ENCODE assay signal across 9 mouse cellular contexts in genomic region chr8:84847684-84848435, GRCm38 (mm10). TPM values are rescaled to one million over a fixed set of nuclear protein-coding genes. Genes with fewer than 3 reads are reported as not detected.
DNase-seq lines count a peak whose midpoint lies in the region; ATAC-seq and TF ChIP-seq lines count a peak whose summit lies in the region.
"Had no signal": no experiment of that assay in that cellular context is flagged by ENCODE, and none has a peak within 500 bp of the region (broad histone marks: within the 10 kb centered on the region; RNA-seq: fewer than 3 reads in every experiment).

No protein-coding gene starts in this region.

- peaks cover 15% of the 10 kb centered on the region; the same call in 1 of the 2 replicates for H3K4me1 ChIP-seq in embryonic facial prominence, embryonic 14.5 days (ENCODE audit: control insufficient read depth, insufficient read depth, low read length)
- H3K4me1 ChIP-seq in limb, embryonic 14.5 days (ENCODE audit: control insufficient read depth, insufficient read depth, low read length): peaks cover 20% of the 10 kb centered on the region; the same call in 1 of the 2 replicates
- peaks cover 36% of the 10 kb centered on the region for H3K4me1 ChIP-seq in neural tube, embryonic 13.5 days (replicated peaks)

- peak overlapping the region; percentile 71 for H3K4me3 ChIP-seq in embryonic facial prominence, embryonic 14.5 days (ENCODE audit: low read depth, low read length)
- H3K4me3 ChIP-seq in limb, embryonic 14.5 days (replicated peaks; ENCODE audit: low read length): peak overlapping the region; percentile 79
- H3K4me3 ChIP-seq in neural tube, embryonic 13.5 days: peak overlapping the region; percentile 92

- no peak for TF ChIP-seq POLR2A in limb, embryonic 14.5 days (IDR thresholded peaks at IDR 0.05; ENCODE audit: borderline replicate concordance, extremely low read depth, insufficient read depth, insufficient read length)

- H3K9me3 ChIP-seq in embryonic facial prominence, embryonic 14.5 days (ENCODE audit: control insufficient read depth, low read length): no peaks in the 10 kb centered on the region
- no peaks in the 10 kb centered on the region for H3K9me3 ChIP-seq in limb, embryonic 14.5 days (ENCODE audit: control insufficient read depth, low read length)
- H3K9me3 ChIP-seq in neural tube, embryonic 13.5 days: no peaks in the 10 kb centered on the region

- H3K36me3 ChIP-seq in embryonic facial prominence, embryonic 14.5 days (ENCODE audit: control insufficient read depth, insufficient read depth, low read length): peaks cover 31% of the 10 kb centered on the region
- peaks cover 29% of the 10 kb centered on the region for H3K36me3 ChIP-seq in limb, embryonic 14.5 days (ENCODE audit: control insufficient read depth, insufficient read depth, low read length)
- peaks cover 26% of the 10 kb centered on the region for H3K36me3 ChIP-seq in neural tube, embryonic 13.5 days

- peak overlapping the region; percentile 73 for H3K9ac ChIP-seq in embryonic facial prominence, embryonic 14.5 days (ENCODE audit: low read depth, low read length)
- peak overlapping the region; percentile 63 for H3K9ac ChIP-seq in limb, embryonic 14.5 days (ENCODE audit: low read depth, low read length, severe bottlenecking)
- peak overlapping the region; percentile 79 for H3K9ac ChIP-seq in neural tube, embryonic 13.5 days

- WGBS in embryonic facial prominence, embryonic 14.5 days: 43% methylated on average over 6 of the region's 6 CpGs
- WGBS in limb, embryonic 14.5 days: 41% methylated on average over 6 of the region's 6 CpGs
- 35% methylated on average over 6 of the region's 6 CpGs for WGBS in neural tube, embryonic 13.5 days

- intact Hi-C loops in gastrocnemius, postnatal 14 days (cut with DNase I; ENCODE audit: low total_unique reads): no loop called here

- no peak for ATAC-seq in embryonic facial prominence, embryonic 14.5 days (ENCODE audit: low read depth)
- ATAC-seq in limb, embryonic 14.5 days (ENCODE audit: low FRiP score, low read depth): no peak
- ATAC-seq in neural tube, embryonic 13.5 days (ENCODE audit: low read depth): no peak

- peak; percentile 36 to 45 for DNase-seq in cerebellum, postnatal 10 days
- DNase-seq in cerebellum, adult 18-20 months: no peak
- DNase-seq in 416B (ENCODE audit: low read depth): peak; percentile 99
- DNase-seq in embryonic facial prominence, embryonic 14.5 days (ENCODE audit: low spot score): no peak
- DNase-seq in limb, embryonic 14.5 days (ENCODE audit: low spot score): no peak
- no peak for DNase-seq in gastrocnemius, postnatal 14 days
- DNase-seq in right cerebral cortex, adult 2 months (ENCODE audit: low spot score in 2 of 2): no peak

- H3K27me3 ChIP-seq in embryonic facial prominence, embryonic 14.5 days (replicated peaks; ENCODE audit: control insufficient read depth, insufficient read depth, low read length): no peaks in the 10 kb centered on the region
- H3K27me3 ChIP-seq in limb, embryonic 14.5 days (ENCODE audit: control insufficient read depth, insufficient read depth, low read length): no peaks in the 10 kb centered on the region
- no peaks in the 10 kb centered on the region for H3K27me3 ChIP-seq in neural tube, embryonic 13.5 days
- H3K27me3 ChIP-seq: Patski had no signal

- H3K27ac ChIP-seq in embryonic facial prominence, embryonic 14.5 days (replicated peaks; ENCODE audit: low read depth, low read length): peak overlapping the region; percentile 74
- H3K27ac ChIP-seq in limb, embryonic 14.5 days (replicated peaks; ENCODE audit: low read depth, low read length): peak overlapping the region; percentile 76
- H3K27ac ChIP-seq in neural tube, embryonic 13.5 days (replicated peaks): peak overlapping the region; percentile 87

- H3K4me2 ChIP-seq in embryonic facial prominence, embryonic 14.5 days (ENCODE audit: low read depth, low read length): peak overlapping the region; percentile 58
- H3K4me2 ChIP-seq in limb, embryonic 14.5 days (replicated peaks; ENCODE audit: low read depth, low read length, severe bottlenecking): peak overlapping the region; percentile 74
- peak overlapping the region; percentile 74 for H3K4me2 ChIP-seq in neural tube, embryonic 13.5 days

RNA-seq across cellular contexts. Expression of gene Calr, which starts 1.1 kb away (rescaled TPM):
- polyA plus RNA-seq in embryonic facial prominence, embryonic 14.5 days (2014; fragmentation: Nextera tagmentation; extraction: Ambion mirVana): 805 and 891 TPM in 2 replicates
- polyA plus RNA-seq in limb, embryonic 14.5 days (2012; rRNA removed): 575 and 831 TPM in 2 replicates
- 802 and 827 TPM in 2 replicates for polyA plus RNA-seq in limb, embryonic 14.5 days (2014; fragmentation: Nextera tagmentation; extraction: Ambion mirVana)
- polyA plus RNA-seq in neural tube, embryonic 13.5 days (2015; fragmentation: Nextera tagmentation; extraction: Ambion mirVana): 766 and 971 TPM in 2 replicates
- 100 to 1,000 TPM; 197 to 229 TPM for total RNA-seq in gastrocnemius, postnatal 14 days (2021)

RNA-seq across cellular contexts. Expression of gene Rad23a, which starts 7.4 kb away (rescaled TPM):
- polyA plus RNA-seq in embryonic facial prominence, embryonic 14.5 days (2014; fragmentation: Nextera tagmentation; extraction: Ambion mirVana): 109 and 111 TPM in 2 replicates
- 82.0 and 82.4 TPM in 2 replicates for polyA plus RNA-seq in limb, embryonic 14.5 days (2012; rRNA removed)
- 104 and 109 TPM in 2 replicates for polyA plus RNA-seq in limb, embryonic 14.5 days (2014; fragmentation: Nextera tagmentation; extraction: Ambion mirVana)
- 69.9 and 74.2 TPM in 2 replicates for polyA plus RNA-seq in neural tube, embryonic 13.5 days (2015; fragmentation: Nextera tagmentation; extraction: Ambion mirVana)
- total RNA-seq in gastrocnemius, postnatal 14 days (2021): 100 to 1,000 TPM; 122 to 124 TPM

RNA-seq across cellular contexts. Expression of gene Farsa, which starts 8.9 kb away (rescaled TPM):
- polyA plus RNA-seq in embryonic facial prominence, embryonic 14.5 days (2014; fragmentation: Nextera tagmentation; extraction: Ambion mirVana): 67.1 and 76.5 TPM in 2 replicates
- 105 and 123 TPM in 2 replicates for polyA plus RNA-seq in limb, embryonic 14.5 days (2012; rRNA removed)
- polyA plus RNA-seq in limb, embryonic 14.5 days (2014; fragmentation: Nextera tagmentation; extraction: Ambion mirVana): 78.4 and 81.2 TPM in 2 replicates
- polyA plus RNA-seq in neural tube, embryonic 13.5 days (2015; fragmentation: Nextera tagmentation; extraction: Ambion mirVana): 102 and 104 TPM in 2 replicates
- 10 to 100 TPM; 24.8 to 25.5 TPM for total RNA-seq in gastrocnemius, postnatal 14 days (2021)

RNA-seq across cellular contexts. Expression of gene Gadd45gip1, which starts 16.5 kb away (rescaled TPM):
- polyA plus RNA-seq in embryonic facial prominence, embryonic 14.5 days (2014; fragmentation: Nextera tagmentation; extraction: Ambion mirVana): 41.3 and 41.5 TPM in 2 replicates
- 39.8 and 45.6 TPM in 2 replicates for polyA plus RNA-seq in limb, embryonic 14.5 days (2012; rRNA removed)
- 43.2 and 44.9 TPM in 2 replicates for polyA plus RNA-seq in limb, embryonic 14.5 days (2014; fragmentation: Nextera tagmentation; extraction: Ambion mirVana)
- polyA plus RNA-seq in neural tube, embryonic 13.5 days (2015; fragmentation: Nextera tagmentation; extraction: Ambion mirVana): 35.1 and 39.8 TPM in 2 replicates
- 10 to 100 TPM; 28.4 to 28.8 TPM for total RNA-seq in gastrocnemius, postnatal 14 days (2021)

RNA-seq across cellular contexts. Expression of gene Syce2, which starts 24.1 kb away (rescaled TPM):
- polyA plus RNA-seq in embryonic facial prominence, embryonic 14.5 days (2014; fragmentation: Nextera tagmentation; extraction: Ambion mirVana): 68.5 and 71.8 TPM in 2 replicates
- 30.5 and 36.9 TPM in 2 replicates for polyA plus RNA-seq in limb, embryonic 14.5 days (2012; rRNA removed)
- polyA plus RNA-seq in limb, embryonic 14.5 days (2014; fragmentation: Nextera tagmentation; extraction: Ambion mirVana): 75.3 and 78.4 TPM in 2 replicates
- polyA plus RNA-seq in neural tube, embryonic 13.5 days (2015; fragmentation: Nextera tagmentation; extraction: Ambion mirVana): 16.4 and 16.6 TPM in 2 replicates
- 1 to 10 TPM; 2.1 to 2.6 TPM for total RNA-seq in gastrocnemius, postnatal 14 days (2021)

Comparison
In these comparisons a context has a peak if more than half of its experiments do, and no peak if none do; other contexts are left out.
1. DNase-seq: peak in cerebellum, postnatal 10 days (2 of 2) and 416B (single experiment); none in cerebellum, adult 18-20 months (0 of 2), embryonic facial prominence, embryonic 14.5 days (single experiment), limb, embryonic 14.5 days (single experiment), gastrocnemius, postnatal 14 days (single experiment) and right cerebral cortex, adult 2 months (0 of 2).
2. Peak in every context shown above with its lines, with median percentiles within 50 percentile points of each other: H3K27ac ChIP-seq, H3K4me2 ChIP-seq, H3K4me3 ChIP-seq and H3K9ac ChIP-seq.